Mouse (Mus musculus) heart, embryonic 13.5 days (tissue): ENCODE measurements around the gene Slc25a31. TPM values are rescaled to one million over a fixed set of nuclear protein-coding genes. Genes with fewer than 3 reads are reported as not detected.

Source experiments
- ATAC-seq: fragments of 200-750 bp; cut with Nextera tagmentation; 2 replicates; pipeline ENCODE4 v1.8.0; 2017; ENCODE audit warnings: moderate TSS enrichment; ENCODE audit not compliant: insufficient number of reproducible peaks, low FRiP score, low TSS enrichment; ENCODE audit errors: extremely low read depth
- H3K27ac ChIP-seq: fragments of 300-500 bp; sonication (generic); replicated peaks from 2 replicates; pipeline ENCODE4 v1.5.1; 2015; ENCODE audit warnings: moderate library complexity, mild to moderate bottlenecking, inconsistent platforms
- H3K27me3 ChIP-seq: fragments of 300-500 bp; sonication (generic); replicated peaks from 2 replicates; pipeline ENCODE4 v1.6.1; 2015; ENCODE audit warnings: mild to moderate bottlenecking, inconsistent platforms
- H3K36me3 ChIP-seq: fragments of 300-500 bp; sonication (generic); 2 replicates; pipeline ENCODE4 v1.6.1; 2015; ENCODE audit warnings: mild to moderate bottlenecking, inconsistent platforms
- H3K4me1 ChIP-seq: fragments of 300-500 bp; sonication (generic); 2 replicates; pipeline ENCODE4 v1.6.1; 2015; ENCODE audit warnings: inconsistent platforms
- H3K4me2 ChIP-seq: fragments of 300-500 bp; sonication (generic); 2 replicates; pipeline ENCODE4 v1.6.1; 2015; ENCODE audit warnings: inconsistent platforms, mild to moderate bottlenecking, moderate library complexity
- H3K4me3 ChIP-seq: fragments of 300-500 bp; sonication (generic); 2 replicates; pipeline ENCODE4 v1.5.1; 2015; ENCODE audit warnings: moderate library complexity, mild to moderate bottlenecking, inconsistent platforms
- H3K9ac ChIP-seq: fragments of 300-500 bp; sonication (generic); 2 replicates; pipeline ENCODE4 v1.6.1; 2015; ENCODE audit warnings: inconsistent platforms, mild to moderate bottlenecking, moderate library complexity
- H3K9me3 ChIP-seq: fragments of 300-500 bp; sonication (generic); 2 replicates; pipeline ENCODE4 v1.6.1; 2016; ENCODE audit warnings: inconsistent platforms
- WGBS: fragments of 180-500 bp; shearing (Covaris S2); methylation state at CpG from one replicate; pipeline ENCODE4 v1.1.7; 2015; ENCODE audit warnings: mixed read lengths; 5-methylcytosine and 5-hydroxymethylcytosine counted together
- polyA plus RNA-seq: library from polyadenylated mRNA; unstranded; fragments of >200 nt; fragmentation: Nextera tagmentation; extraction: Ambion mirVana; gene quantifications from 2 replicates; pipeline ENCODE4 v1.2.1, GENCODE M21; 2015

The Slc25a31 gene
- polyA plus RNA-seq, 1 experiment from 2014 or later: 0.66 TPM

GRCm38 (mm10) chr3:40719022-40719421 lies 10.4 kb downstream of the Slc25a31 start:
- 53% methylated on average over 3 of the region's 3 CpGs for WGBS
- Histone ChIP-seq H3K27ac (no peak overlapping the region), H3K27me3 (no peaks in the 10 kb centered on the region), H3K4me3 (no peak overlapping the region), H3K9me3 (no peaks in the 10 kb centered on the region), H3K36me3 (no peaks in the 10 kb centered on the region), H3K9ac (no peak overlapping the region), H3K4me2 (no peak overlapping the region), H3K4me1 (0 out of 2 replicates have a peak, but pooled peaks cover 3% of the 10 kb centered on the region)
- no peak for ATAC-seq

- Histone ChIP-seq H3K36me3 (no peaks in the 10 kb centered on the region), H3K27ac (no peak overlapping the region), H3K9ac (no peak overlapping the region), H3K9me3 (no peaks in the 10 kb centered on the region), H3K4me1 (no peaks in the 10 kb centered on the region), H3K4me3 (no peak overlapping the region), H3K4me2 (no peak overlapping the region), H3K27me3 (peaks cover 3% of the 10 kb centered on the region; the same call in 1 of the 2 replicates)
- ATAC-seq: no peak
- 61% methylated on average over 6 of the region's 6 CpGs for WGBS
These were observed 29.8 kb downstream of the Slc25a31 start for GRCm38 (mm10) chr3:40738381-40738912.

DNA sequence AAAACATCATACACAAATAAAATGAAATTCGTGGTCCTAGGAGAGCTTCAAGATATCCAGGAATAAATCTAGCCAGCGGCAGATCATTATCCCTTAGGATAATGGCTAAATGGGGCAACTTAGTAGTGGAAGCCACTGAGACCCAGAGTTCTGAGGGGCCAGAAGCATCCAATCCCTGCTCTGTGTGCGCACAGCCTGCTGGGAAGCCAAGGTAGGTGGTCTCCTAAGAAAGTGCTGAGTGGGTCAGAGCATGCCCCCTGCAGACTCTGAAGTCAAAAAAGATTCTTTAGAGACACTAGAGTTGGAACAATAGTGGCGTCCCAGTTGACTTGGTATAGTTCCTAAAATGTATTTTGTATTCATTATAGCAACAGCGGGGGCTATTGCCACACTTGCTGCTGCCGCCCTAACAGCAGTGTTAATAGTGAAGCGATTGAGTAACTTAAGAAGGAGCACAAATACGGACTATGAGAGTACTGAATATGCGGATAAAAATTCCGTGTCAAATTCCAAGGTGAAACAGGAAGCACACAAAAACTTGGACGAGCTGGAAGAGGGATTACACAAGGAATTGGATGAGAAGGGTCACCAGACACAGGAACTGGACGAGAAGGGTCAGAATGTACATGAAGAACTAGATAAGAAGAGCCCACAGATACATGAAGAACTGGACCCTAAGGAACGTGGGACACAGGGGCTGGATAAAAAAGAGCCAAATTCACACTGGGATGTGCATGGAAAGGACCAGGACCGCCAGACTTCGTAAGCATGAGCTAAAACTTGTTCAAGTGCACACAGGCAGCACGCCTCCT lies 35.6 kb downstream of the Slc25a31 start, which contains the start of gene Hspa4l:
TSS of gene Hspa4l (plus strand) at position 472 of the 812 bp plus-strand sequence.
- H3K4me2 ChIP-seq: peak within 1 kb of the TSS; percentile 93
- H3K9me3 ChIP-seq: no peaks in the 10 kb centered on the region
- H3K4me1 ChIP-seq: peaks cover 19% of the 10 kb centered on the region
- H3K27ac ChIP-seq: peak within 1 kb of the TSS; percentile 85
- H3K9ac ChIP-seq: peak within 1 kb of the TSS; percentile 91
- H3K4me3 ChIP-seq: peak within 1 kb of the TSS; percentile 91
- WGBS: 27% methylated on average over 16 of the region's 16 CpGs
- no peak for ATAC-seq
- peaks cover 3% of the 10 kb centered on the region; the same call in 1 of the 2 replicates for H3K27me3 ChIP-seq
- H3K36me3 ChIP-seq: no peaks in the 10 kb centered on the region

DNA sequence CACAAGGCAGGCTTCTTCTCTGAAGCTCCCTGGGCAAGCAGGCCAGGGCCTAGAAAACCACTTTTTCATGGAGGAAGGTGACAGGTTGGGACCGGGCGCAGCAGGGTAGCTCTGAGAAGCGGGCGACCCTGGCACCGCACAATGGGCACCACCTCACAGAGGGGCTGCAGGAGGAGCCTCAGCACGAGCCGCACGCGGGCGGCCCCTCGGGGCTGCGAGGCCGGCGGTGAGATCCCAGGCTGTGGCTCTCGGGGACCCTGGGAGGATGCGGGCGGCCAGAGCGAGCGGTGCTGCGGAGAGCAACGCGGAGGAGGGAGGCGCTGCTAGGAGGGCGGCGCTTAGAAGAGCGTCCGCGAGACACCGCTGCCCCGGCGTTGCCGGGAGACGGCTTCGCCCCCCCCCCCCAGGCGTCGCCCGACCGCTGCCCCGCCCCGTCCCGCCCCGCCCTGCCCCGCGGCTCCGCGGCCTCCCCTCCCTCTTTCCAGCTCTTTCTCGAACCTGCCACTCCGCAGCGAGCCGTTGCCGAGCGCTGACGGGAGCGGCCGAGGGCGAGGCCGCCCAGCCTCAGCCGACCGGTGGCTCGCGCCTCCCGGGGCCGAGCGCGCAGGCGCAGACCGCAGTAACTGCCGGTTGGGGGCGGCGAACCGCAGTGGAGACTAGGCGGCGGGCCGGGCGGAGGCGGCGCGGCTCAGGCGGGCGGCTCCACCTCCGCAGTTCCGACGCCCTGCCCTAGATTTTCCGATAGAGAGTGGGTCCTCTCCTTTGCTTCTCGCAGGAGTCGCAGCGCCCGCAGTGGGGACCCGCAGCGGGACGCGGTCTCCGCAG lies 36.4 kb downstream of the Slc25a31 start:
- Histone ChIP-seq H3K36me3 (no peaks in the 10 kb centered on the region), H3K27me3 (peaks cover 3% of the 10 kb centered on the region; the same call in 1 of the 2 replicates), H3K4me2 (peak overlapping the region; percentile 93), H3K4me1 (peaks cover 19% of the 10 kb centered on the region), H3K27ac (peak overlapping the region; percentile 85), H3K4me3 (peak overlapping the region; percentile 91), H3K9me3 (no peaks in the 10 kb centered on the region), H3K9ac (peak overlapping the region; percentile 91)
- peak; percentile 93 for ATAC-seq
- under 1% methylated on average over 59 of the region's 93 CpGs for WGBS

DNA sequence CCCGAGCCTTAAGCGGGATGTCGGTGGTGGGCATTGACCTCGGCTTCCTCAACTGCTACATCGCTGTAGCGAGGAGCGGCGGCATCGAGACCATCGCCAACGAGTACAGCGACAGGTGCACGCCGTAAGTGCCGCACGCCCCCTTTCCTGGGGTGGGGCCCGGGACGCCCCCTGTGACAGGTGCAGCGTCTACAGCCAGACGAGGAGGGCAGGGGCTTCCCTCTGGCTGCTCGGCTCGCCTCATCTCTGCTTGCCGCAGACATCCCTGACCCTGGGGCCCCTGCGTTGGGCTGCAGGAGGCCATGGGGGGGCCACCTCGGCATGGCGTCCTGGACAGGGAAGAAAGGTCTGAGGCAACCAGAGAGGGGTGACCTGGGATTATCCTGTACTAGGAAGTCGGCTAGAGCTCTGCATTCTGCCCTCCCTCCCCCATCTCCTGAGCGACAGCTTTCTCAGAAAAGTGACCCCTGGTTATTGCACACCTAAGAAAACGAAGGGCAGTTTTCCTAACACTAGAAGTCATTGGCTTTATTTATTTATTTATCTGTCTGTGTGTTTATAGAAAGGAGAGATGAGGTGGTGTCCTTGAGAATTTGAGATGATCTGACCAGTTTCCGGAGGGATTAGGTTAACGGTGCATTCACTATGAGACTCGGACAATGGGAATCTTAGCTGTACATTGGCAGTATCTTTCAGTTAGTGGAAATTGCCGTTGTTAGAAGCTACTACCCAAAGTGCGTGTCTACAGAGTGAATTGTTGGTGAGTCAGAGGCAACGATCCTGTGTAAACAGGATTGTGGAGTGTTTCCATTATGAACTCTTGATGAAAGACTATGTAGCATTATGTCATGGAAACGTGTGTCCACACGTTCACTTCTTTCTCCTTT lies 37.2 kb downstream of the Slc25a31 start:
- Histone ChIP-seq H3K27me3 (peaks cover 3% of the 10 kb centered on the region; the same call in 1 of the 2 replicates), H3K9ac (peak overlapping the region; percentile 91), H3K4me2 (peak overlapping the region; percentile 93), H3K36me3 (no peaks in the 10 kb centered on the region), H3K4me3 (peak overlapping the region; percentile 91), H3K4me1 (peaks cover 19% of the 10 kb centered on the region), H3K27ac (peak overlapping the region; percentile 85), H3K9me3 (no peaks in the 10 kb centered on the region)
- 3% methylated on average over 37 of the region's 37 CpGs for WGBS
- ATAC-seq: 0 out of 2 replicates have a peak, but pooled peaks have one; percentile 14

DNA sequence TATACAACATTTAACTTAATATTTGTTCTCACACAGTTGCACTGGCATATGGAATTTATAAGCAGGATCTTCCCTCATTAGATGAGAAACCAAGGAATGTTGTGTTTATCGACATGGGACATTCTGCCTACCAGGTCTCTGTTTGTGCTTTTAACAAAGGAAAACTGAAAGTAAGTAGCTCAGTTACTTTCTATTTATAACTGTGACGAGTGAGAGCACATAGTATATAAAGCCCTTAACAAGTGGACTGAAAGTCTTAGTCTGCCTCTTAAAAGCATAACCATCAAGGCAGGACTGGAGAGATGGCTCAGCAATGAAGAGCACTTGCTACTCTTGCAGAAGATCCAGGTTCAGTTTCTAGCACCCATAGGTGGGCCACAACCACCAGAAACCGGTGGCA lies 52.1 kb downstream of the Slc25a31 start:
- H3K9me3 ChIP-seq: no peaks in the 10 kb centered on the region
- WGBS: 77% methylated on average over 3 of the region's 3 CpGs
- H3K4me2 ChIP-seq: no peak overlapping the region
- peaks cover 58% of the 10 kb centered on the region for H3K36me3 ChIP-seq
- H3K9ac ChIP-seq: no peak overlapping the region
- H3K27ac ChIP-seq: no peak overlapping the region
- no peak for ATAC-seq
- H3K4me1 ChIP-seq: no peaks in the 10 kb centered on the region
- H3K4me3 ChIP-seq: no peak overlapping the region
- no peaks in the 10 kb centered on the region for H3K27me3 ChIP-seq

DNA sequence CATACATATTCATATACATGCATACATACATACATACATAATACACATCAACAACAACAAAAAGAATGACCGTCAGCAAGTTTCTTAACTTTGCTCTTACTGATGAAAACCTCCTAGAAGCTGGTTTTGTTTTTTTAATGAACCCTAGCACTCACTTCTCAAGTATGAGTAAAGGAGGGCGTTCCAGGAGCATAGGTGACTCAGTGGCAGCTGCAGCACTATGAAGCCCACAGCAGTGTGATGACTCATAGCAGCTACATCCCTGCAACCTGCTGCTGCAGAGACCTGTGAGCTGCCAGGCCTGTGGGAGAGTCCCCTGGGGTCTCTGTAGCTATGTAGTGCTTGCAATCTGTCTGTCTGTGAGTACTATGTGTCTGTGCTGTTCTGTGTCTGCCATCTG lies 52.7 kb downstream of the Slc25a31 start:
- ATAC-seq: no peak
- Histone ChIP-seq H3K9ac (no peak overlapping the region), H3K36me3 (peaks cover 57% of the 10 kb centered on the region), H3K4me2 (no peak overlapping the region), H3K27ac (no peak overlapping the region), H3K4me3 (no peak overlapping the region), H3K27me3 (no peaks in the 10 kb centered on the region), H3K9me3 (no peaks in the 10 kb centered on the region), H3K4me1 (no peaks in the 10 kb centered on the region)
- WGBS: 77% methylated on average over 2 of the region's 2 CpGs

Other genes starting within 250 kb of the Slc25a31 start
- gene Intu, start 177.6 kb upstream of the Slc25a31 start, polyA plus RNA-seq: 2.8 and 3.1 TPM in 2 replicates
- gene Hspa4l, start 35.6 kb downstream of the Slc25a31 start, polyA plus RNA-seq: 25.8 and 28.0 TPM in 2 replicates
- 32.3 and 39.3 TPM in 2 replicates for gene Plk4, start 91.2 kb downstream of the Slc25a31 start, polyA plus RNA-seq
- gene Mfsd8, start 138.0 kb downstream of the Slc25a31 start, polyA plus RNA-seq: 5.3 and 5.5 TPM in 2 replicates
- gene Abhd18, start 138.1 kb downstream of the Slc25a31 start, polyA plus RNA-seq: 13.7 and 14.3 TPM in 2 replicates
- 0.15 and 0.25 TPM in 2 replicates for gene 1700034I23Rik, start 193.7 kb downstream of the Slc25a31 start, polyA plus RNA-seq
- 10.0 and 11.3 TPM in 2 replicates for gene Larp1b, start 241.0 kb downstream of the Slc25a31 start, polyA plus RNA-seq